Mouse (Mus musculus): ENCODE measurements at regions not wholly inside any gene's neighbourhood (a gene's known extent, or its start where the extent isn't known, plus 50 kb on each side); places are given as distances from the start of the nearest gene placed in this dataset.
A peak's percentile ranks its signal among the peaks of the same experiment; 100 is the strongest.
"Not testable (repeated sequence)": the region's sequence is repeated elsewhere in the genome, so short reads cannot be mapped to it uniquely, and the experiment has no call there.

DNA sequence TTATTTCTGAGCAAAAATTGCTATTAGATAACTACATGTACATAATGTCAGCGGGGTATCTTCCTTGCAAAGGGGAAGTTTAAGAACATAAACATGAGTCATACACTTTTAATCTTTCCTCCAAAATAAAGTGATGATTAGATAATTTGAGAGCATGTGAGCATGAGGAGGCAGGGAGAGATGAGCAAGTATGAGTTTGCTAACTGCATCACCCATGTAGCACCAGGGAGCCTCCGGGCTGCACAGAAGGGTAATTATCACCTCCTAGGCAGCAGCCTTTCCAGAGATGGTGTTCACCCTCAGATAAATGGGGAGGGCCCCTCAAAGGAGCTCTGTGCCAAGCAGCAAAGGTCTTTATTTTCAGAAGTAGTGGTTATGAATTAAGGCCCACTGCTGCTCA lies 568.1 kb upstream of the G6pd2 start:
- Histone ChIP-seq H3K4me3 (no peak overlapping the region), H3K9ac (no peak overlapping the region), H3K36me3 (no peaks in the 10 kb centered on the region), H3K27me3 (no peaks in the 10 kb centered on the region), H3K4me2 (replicated peaks) (no peak overlapping the region), H3K4me1 (no peaks in the 10 kb centered on the region), H3K9me3 (replicated peaks) (no peaks in the 10 kb centered on the region), H3K27ac (no peak overlapping the region)
- 96% methylated on average over 2 of the region's 2 CpGs for WGBS
- no peak for ATAC-seq (ENCODE audit: low FRiP score)

DNA sequence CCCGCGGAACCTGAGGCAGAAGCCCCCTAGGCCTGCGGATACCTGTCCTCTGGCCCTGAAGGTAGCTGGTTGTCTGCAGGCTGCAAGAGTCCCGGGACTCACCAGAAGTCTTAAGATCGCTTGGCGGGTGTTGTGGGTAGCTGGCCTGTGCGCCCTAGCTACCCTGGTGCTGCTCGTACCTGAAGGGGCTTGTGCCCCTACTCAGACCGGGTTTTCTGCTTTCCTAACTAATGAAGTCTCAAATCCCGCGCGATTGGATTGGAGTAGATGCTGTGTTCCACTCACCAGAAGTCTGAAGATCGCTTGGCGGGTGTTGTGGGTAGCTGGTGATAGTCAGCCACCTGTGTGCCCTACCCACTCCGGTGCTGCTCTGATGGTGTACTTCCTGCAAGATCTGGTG lies 520.1 kb upstream of the G6pd2 start:
- not testable (repeated sequence) for H3K4me3 ChIP-seq; H3K4me1 ChIP-seq; H3K9ac ChIP-seq; H3K36me3 ChIP-seq; H3K9me3 ChIP-seq (replicated peaks); H3K27ac ChIP-seq; ATAC-seq (ENCODE audit: low FRiP score); H3K27me3 ChIP-seq; H3K4me2 ChIP-seq (replicated peaks)
- 93% methylated on average over 15 of the region's 15 CpGs for WGBS

GRCm38 (mm10) chr5:61314951-61315350 lies 493.7 kb upstream of the G6pd2 start:
- Histone ChIP-seq H3K9ac (no peak overlapping the region), H3K27ac (no peak overlapping the region), H3K36me3 (no peaks in the 10 kb centered on the region), H3K4me3 (no peak overlapping the region), H3K27me3 (no peaks in the 10 kb centered on the region), H3K4me1 (no peaks in the 10 kb centered on the region), H3K4me2 (replicated peaks) (no peak overlapping the region), H3K9me3 (replicated peaks) (no peaks in the 10 kb centered on the region)
- ATAC-seq (ENCODE audit: low FRiP score) = no peak
- WGBS = 80% methylated on average over 5 of the region's 5 CpGs

DNA sequence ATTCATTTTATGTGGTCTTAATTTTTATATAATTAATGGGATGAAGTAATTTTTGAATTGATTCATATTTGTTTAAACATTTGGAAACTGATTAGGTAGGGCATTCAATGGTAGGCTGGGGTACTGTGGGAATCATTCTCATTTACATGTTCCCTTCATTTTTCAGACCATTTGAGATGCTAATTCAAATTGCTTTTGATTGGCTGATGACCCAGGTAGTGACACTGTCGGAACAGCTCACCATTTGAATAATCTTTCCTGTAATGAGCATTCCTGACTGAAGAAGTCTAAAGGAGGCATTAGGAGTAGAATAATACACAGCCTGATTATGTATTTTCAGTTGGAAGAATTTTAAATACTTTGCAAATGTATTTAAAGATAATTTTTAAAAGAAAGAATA lies 457.2 kb upstream of the G6pd2 start:
- ATAC-seq (ENCODE audit: low FRiP score) = peak; percentile 35; the same call in 1 of the 2 replicates
- Histone ChIP-seq H3K4me2 (replicated peaks) (no peak overlapping the region), H3K36me3 (no peaks in the 10 kb centered on the region), H3K9ac (no peak overlapping the region), H3K4me1 (no peaks in the 10 kb centered on the region), H3K4me3 (no peak overlapping the region), H3K27ac (no peak overlapping the region), H3K9me3 (replicated peaks) (no peaks in the 10 kb centered on the region), H3K27me3 (no peaks in the 10 kb centered on the region)
- WGBS = 53% methylated on average over 1 of the region's 1 CpGs

GRCm38 (mm10) chr5:61355263-61355981 lies 453.2 kb upstream of the G6pd2 start:
- Histone ChIP-seq H3K36me3 (no peaks in the 10 kb centered on the region), H3K27ac (no peak overlapping the region), H3K27me3 (no peaks in the 10 kb centered on the region), H3K4me3 (no peak overlapping the region), H3K9ac (no peak overlapping the region), H3K9me3 (replicated peaks) (no peaks in the 10 kb centered on the region), H3K4me2 (replicated peaks) (no peak overlapping the region), H3K4me1 (no peaks in the 10 kb centered on the region)
- ATAC-seq (ENCODE audit: low FRiP score) = no peak
- 79% methylated on average over 6 of the region's 6 CpGs for WGBS

DNA sequence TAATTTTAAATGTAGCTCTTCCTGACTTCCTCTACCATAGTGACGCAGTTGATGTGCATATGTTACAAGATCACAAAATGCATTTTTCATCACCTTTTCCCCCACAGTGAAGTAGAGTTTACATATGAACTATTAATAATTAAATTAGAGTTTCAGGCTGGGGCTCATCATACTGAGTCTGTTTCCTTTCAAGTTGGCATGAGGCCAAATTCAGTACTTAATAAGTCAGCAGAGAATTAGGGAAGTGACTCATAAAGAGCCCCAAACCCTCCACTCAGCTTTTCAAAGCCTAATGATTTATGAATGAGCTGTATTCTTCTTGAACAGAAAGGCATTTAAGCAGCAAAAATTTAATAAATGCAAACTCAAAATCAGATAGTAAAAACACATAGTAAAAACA lies 435.7 kb upstream of the G6pd2 start:
- WGBS = 64% methylated on average over 1 of the region's 1 CpGs
- H3K4me1 ChIP-seq = no peaks in the 10 kb centered on the region
- no peak for ATAC-seq (ENCODE audit: low FRiP score)

DNA sequence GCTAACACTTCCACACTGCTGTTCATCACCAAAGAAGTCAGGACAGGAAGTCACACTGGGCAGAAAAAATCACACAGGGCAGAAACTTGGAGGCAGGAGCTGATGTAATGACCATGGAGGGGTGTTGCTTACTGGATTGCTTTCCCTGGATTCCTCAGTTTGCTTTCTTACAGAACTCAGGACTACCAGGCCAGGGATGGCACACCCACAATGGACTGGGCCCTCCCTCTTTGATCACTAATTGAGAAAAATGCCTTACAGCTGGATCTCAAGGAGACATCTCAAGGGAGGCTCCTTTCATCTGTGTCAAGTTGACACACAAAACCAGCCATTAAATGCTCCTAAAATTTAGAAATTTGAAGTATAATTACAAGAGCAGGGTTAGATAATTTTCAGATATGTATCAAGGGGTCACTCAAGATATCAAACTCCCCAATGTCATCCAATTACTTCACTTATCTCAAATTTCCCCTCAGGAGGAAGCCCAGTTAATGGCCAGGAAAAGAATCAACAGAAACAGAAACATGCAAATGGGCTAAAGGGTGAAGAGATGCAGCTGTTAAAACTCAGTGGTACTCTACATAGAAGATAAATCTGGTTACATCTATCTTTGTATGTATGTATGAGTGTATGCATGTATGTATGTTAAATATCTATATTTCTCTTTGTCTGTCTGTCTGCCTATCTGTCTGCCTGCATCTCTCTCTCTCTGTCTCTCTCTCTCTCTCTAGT lies 413.5 kb upstream of the G6pd2 start:
- no peak overlapping the region for H3K4me2 ChIP-seq (replicated peaks)
- no peaks in the 10 kb centered on the region for H3K4me1 ChIP-seq
- no peaks in the 10 kb centered on the region for H3K36me3 ChIP-seq
- no peak for ATAC-seq (ENCODE audit: low FRiP score)
- no peaks in the 10 kb centered on the region for H3K9me3 ChIP-seq (replicated peaks)
- no peak overlapping the region for H3K4me3 ChIP-seq
- H3K27ac ChIP-seq = no peak overlapping the region
- no peaks in the 10 kb centered on the region for H3K27me3 ChIP-seq
- H3K9ac ChIP-seq = no peak overlapping the region

More for the DNA sequence above, 435.7 kb upstream of the G6pd2 start:
- Histone ChIP-seq H3K27ac (no peak overlapping the region), H3K4me2 (replicated peaks) (no peak overlapping the region), H3K4me3 (no peak overlapping the region), H3K9ac (no peak overlapping the region), H3K36me3 (no peaks in the 10 kb centered on the region), H3K9me3 (replicated peaks) (no peaks in the 10 kb centered on the region), H3K27me3 (no peaks in the 10 kb centered on the region)
